ENCODE assay signal across 17 mouse cellular contexts in the genomic region with DNA sequence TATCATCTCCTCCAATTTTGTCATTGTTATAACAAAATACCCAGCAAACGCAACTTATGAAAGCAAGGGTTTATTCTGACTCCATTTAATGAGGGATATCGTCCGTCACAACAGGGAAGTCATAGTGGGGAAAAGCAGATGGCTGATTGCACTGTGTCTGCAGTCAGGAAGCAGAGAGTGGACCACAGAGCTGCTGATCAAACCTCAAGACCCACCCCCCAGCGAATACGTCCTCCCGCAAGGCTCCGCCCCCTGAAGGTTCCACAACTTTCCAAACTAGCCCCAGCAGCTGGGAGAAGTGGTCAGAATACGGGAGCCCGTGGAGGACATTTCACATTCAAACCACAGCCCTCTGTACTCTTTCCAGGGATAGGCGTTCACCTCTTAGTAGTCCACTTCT.
DNase-seq lines count a peak whose midpoint lies in the region; ATAC-seq lines count a peak whose summit lies in the region.
"Had no signal": no experiment of that assay in that cellular context is flagged by ENCODE, and none has a peak within 500 bp of the region (broad histone marks: within the 10 kb centered on the region; RNA-seq: fewer than 3 reads in every experiment).

No protein-coding gene starts in this region.

- H3K36me3 ChIP-seq in heart, embryonic 14.5 days (ENCODE audit: control insufficient read depth, insufficient read depth, low read length), result 0 out of 2 replicates have a peak, but pooled peaks cover 7% of the 10 kb centered on the region
- H3K36me3 ChIP-seq in embryonic facial prominence, embryonic 10.5 days (replicated peaks), result no peaks in the 10 kb centered on the region
- H3K36me3 ChIP-seq: intestine, embryonic 15.5 days had no signal

- H3K27ac ChIP-seq in heart, embryonic 14.5 days (replicated peaks in 1 of 2; ENCODE audit: control insufficient read depth in 1 of 2, insufficient read depth in 1 of 2, low read depth in 2 of 2, low read length in 2 of 2), result no peak overlapping the region
- no peak overlapping the region for H3K27ac ChIP-seq in embryonic facial prominence, embryonic 10.5 days (replicated peaks)
- H3K27ac ChIP-seq: intestine, embryonic 15.5 days; liver, embryonic 14.5 days had no signal

- no peak overlapping the region for H3K9ac ChIP-seq in heart, embryonic 14.5 days (ENCODE audit: low read length)
- H3K9ac ChIP-seq: forebrain, postnatal 0 days; heart, embryonic 12.5 days; intestine, embryonic 15.5 days; liver, embryonic 14.5 days had no signal

- intact Hi-C loops in heart, postnatal 14 days (cut with DNase I), result no loop called here

- peak overlapping the region; percentile 16; the same call in 1 of the 2 replicates for H3K4me2 ChIP-seq in heart, embryonic 14.5 days (ENCODE audit: low read length)
- H3K4me2 ChIP-seq: heart, embryonic 12.5 days; intestine, embryonic 15.5 days had no signal

- ATAC-seq in heart, embryonic 14.5 days (ENCODE audit: insufficient number of reproducible peaks, insufficient read depth, low FRiP score, low read depth), result no peak
- ATAC-seq in megakaryocyte progenitor cell, adult 5-6 weeks (replicated peaks; ENCODE audit: poor library complexity), result peak; percentile 98
- ATAC-seq: forebrain, postnatal 0 days; intestine, embryonic 15.5 days had no signal

- 0 out of 4 replicates have a peak, but pooled peaks cover 0 to 2% of the 10 kb centered on the region in 2 experiments for H3K4me1 ChIP-seq in heart, embryonic 14.5 days (ENCODE audit: control insufficient read depth in 2 of 2, insufficient read depth in 2 of 2, low read length in 2 of 2)
- H3K4me1 ChIP-seq in embryonic facial prominence, embryonic 10.5 days, result peaks cover 7% of the 10 kb centered on the region; the same call in 1 of the 2 replicates
- H3K4me1 ChIP-seq: intestine, embryonic 15.5 days had no signal

- H3K9me3 ChIP-seq in heart, embryonic 14.5 days (ENCODE audit: control insufficient read depth, low read length), result no peaks in the 10 kb centered on the region; the same call in 1 of the 2 replicates
- no peaks in the 10 kb centered on the region for H3K9me3 ChIP-seq in embryonic facial prominence, embryonic 10.5 days
- H3K9me3 ChIP-seq: heart, embryonic 12.5 days; intestine, embryonic 15.5 days had no signal

- H3K27me3 ChIP-seq in heart, embryonic 14.5 days (ENCODE audit: control insufficient read depth, insufficient read depth, low read length), result no peaks in the 10 kb centered on the region
- H3K27me3 ChIP-seq in embryonic facial prominence, embryonic 10.5 days (replicated peaks; ENCODE audit: low read depth, poor library complexity, severe bottlenecking), result no peaks in the 10 kb centered on the region
- H3K27me3 ChIP-seq: heart, embryonic 12.5 days; intestine, embryonic 15.5 days had no signal

- 67% methylated on average over 10 of the region's 10 CpGs for WGBS in heart, embryonic 14.5 days
- 78% methylated on average over 10 of the region's 10 CpGs for WGBS in embryonic facial prominence, embryonic 10.5 days

- no peak for DNase-seq in heart, postnatal 14 days
- DNase-seq in testis, postnatal 14 days (ENCODE audit: low spot score), result peak; percentile 26
- DNase-seq in testis, postnatal 10 days (ENCODE audit: low spot score), result no peak
- peak; percentile 44 for DNase-seq in liver
- no peak for DNase-seq in kidney, postnatal 14 days
- no peak for DNase-seq in embryonic facial prominence, embryonic 10.5 days (ENCODE audit: low spot score)
- DNase-seq: adrenal gland, postnatal 14 days; cerebellum, postnatal 36 days; forebrain, postnatal 0 days; gastrocnemius, postnatal 10 days; right cerebral cortex, postnatal 14 days; thymus, postnatal 25 days had no signal

- H3K4me3 ChIP-seq in heart, embryonic 14.5 days (ENCODE audit: control insufficient read depth in 1 of 2, insufficient read depth in 1 of 2, low read depth in 1 of 2, low read length in 2 of 2), result no peak overlapping the region
- H3K4me3 ChIP-seq in embryonic facial prominence, embryonic 10.5 days, result no peak overlapping the region
- H3K4me3 ChIP-seq: heart, embryonic 12.5 days; intestine, embryonic 15.5 days had no signal

Comparison
In these comparisons a context has a peak if more than half of its experiments do, and no peak if none do; other contexts are left out.
1. DNase-seq: peak in testis, postnatal 14 days (single experiment) and liver (single experiment); none in heart, postnatal 14 days (0 of 2), testis, postnatal 10 days (single experiment), kidney, postnatal 14 days (single experiment) and embryonic facial prominence, embryonic 10.5 days (single experiment).